Mouse (Mus musculus): ENCODE results near the gene Sdr39u1.
A peak's percentile ranks its signal among the peaks of the same experiment; 100 is the strongest.

Gene Sdr39u1

GRCm38 (mm10) chr14:55899701-55900413 is at the start of gene Sdr39u1:
Sdr39u1 (minus strand) TSS chr14:55900293.
- DNase-seq, result peak; percentile 90 to 92

DNA sequence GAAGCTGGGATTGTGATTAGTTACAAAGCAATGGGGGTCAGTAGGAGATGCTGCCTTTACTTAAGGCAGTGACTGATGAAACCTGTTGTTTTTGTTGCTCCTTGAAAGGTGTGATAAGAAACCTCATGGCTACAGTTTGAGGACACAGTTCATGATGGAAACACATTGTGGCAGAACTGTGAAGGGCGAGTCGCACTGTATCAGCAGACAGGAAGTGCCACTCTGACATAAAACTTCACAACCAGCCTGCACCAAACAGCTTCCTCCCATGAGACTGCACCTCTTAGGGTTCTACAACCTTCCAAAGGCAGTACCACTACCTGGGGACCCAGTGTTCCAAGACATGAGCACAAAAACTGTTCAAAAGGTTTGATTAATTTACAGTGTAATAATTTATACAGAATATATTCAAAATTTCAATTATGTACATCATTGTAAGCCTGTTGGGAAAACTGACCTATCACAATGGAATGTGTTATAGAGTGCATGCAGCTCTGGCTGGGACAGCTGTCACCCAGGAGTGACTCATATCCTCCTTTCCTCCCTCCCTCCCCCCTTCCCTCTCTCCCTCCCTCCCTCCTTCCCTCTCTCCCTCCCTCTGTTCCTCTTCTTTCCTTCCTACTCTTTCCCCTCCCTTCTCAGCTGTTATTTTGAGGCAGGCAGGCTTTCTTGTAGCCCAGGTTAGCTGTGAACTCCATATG is 46.3 kb upstream of the Sdr39u1 start:
- DNase-seq, result no peak

- no peak for DNase-seq
These were observed 44.5 kb upstream of the Sdr39u1 start, which contains the start of gene Cma1 for GRCm38 (mm10) chr14:55944575-55944974. Cma1 (minus strand) TSS chr14:55944675.

DNA sequence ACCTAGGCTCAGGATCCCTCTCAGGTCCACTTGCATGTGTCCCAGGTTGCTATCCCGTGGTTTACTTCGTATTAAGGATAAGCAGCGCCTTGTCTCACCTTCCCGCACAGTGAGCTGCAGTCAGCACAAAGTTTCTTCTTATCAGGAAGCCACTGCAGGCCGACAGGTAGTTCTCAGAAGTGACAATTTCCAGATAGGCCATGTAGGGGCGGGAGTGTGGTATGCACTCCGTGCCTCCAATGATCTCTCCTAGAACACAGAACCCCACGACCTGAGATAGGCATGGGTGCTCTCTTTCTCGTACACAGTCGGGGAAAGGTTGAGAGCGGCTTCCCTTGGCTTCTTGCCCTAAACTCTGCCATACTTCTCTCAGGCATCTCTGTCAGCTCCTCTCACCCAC is 43.5 kb upstream of the Sdr39u1 start:
- DNase-seq, result no peak

DNA sequence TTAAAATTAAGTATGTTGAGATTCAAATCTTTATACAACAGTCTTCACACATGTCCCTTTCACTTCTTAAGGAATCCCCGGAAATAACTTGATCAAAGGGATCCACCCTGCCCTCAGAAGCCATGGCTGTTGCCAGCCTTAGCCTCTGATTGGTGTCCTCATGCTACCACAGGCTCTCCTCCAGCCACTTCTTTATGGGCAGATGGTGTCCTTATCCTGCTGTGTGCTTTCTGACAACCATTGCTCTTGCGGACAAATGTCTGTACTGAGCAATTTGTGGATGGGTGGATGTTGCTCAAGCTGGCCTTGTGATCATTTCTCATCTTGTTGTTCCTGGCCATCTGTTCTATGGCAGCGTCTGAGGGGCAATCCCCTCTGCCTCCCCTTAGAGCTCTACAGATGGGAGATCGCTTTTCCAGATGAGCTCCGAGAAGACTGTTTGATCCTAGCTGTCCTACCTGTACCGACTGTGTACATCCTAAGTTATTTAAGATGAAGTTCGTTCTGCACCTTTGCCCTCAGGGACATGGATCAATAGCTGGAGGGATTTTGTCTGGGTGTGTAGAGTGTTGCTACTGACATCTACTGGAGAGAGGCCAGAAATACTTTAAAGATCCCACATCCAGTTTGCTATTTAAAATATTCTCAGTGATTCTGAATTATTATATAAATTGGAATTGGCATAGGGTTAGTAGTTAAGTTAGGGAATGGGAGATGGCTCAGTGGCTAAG is 40.1 kb upstream of the Sdr39u1 start:
- DNase-seq, result no peak

GRCm38 (mm10) chr14:55933586-55933985 is 33.5 kb upstream of the Sdr39u1 start:
- peak; percentile 85 to 92 for DNase-seq

DNA sequence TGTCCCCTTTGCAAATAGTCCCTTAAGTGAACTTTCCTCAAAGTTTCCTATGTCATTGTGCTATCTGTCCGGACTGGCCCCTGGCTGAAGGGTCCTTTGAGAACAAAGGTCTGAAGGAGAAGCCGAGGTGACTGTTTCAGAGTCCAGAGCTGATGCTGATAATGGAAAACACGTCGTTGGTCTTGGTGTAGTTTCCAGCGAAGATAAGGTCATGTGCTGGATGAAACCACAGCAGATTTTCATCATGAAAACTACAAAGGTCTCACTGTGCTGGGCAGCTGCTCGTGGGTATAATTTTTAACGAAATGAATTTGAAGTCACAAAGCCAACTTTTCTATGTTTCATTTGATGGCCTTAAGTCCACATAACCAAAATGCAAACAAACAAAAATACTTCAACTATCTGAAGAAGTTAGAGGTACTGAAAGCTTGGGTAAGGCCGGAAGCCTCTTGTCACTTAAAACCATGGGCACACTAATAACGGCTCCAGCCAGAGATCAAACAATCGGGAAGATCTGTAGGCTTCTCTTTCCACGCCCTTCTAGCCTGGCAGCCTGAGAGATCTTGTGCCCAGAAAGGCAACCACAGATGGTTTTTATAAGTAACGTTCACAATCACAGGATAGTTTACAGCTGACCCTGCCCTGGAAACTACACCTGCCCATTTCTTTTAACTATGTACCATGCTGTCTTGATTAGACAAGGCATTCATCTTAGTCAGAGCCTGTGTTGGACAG is 29.3 kb upstream of the Sdr39u1 start:
- DNase-seq, result no peak

GRCm38 (mm10) chr14:55926847-55927246 is 26.8 kb upstream of the Sdr39u1 start:
- DNase-seq, result no peak

DNA sequence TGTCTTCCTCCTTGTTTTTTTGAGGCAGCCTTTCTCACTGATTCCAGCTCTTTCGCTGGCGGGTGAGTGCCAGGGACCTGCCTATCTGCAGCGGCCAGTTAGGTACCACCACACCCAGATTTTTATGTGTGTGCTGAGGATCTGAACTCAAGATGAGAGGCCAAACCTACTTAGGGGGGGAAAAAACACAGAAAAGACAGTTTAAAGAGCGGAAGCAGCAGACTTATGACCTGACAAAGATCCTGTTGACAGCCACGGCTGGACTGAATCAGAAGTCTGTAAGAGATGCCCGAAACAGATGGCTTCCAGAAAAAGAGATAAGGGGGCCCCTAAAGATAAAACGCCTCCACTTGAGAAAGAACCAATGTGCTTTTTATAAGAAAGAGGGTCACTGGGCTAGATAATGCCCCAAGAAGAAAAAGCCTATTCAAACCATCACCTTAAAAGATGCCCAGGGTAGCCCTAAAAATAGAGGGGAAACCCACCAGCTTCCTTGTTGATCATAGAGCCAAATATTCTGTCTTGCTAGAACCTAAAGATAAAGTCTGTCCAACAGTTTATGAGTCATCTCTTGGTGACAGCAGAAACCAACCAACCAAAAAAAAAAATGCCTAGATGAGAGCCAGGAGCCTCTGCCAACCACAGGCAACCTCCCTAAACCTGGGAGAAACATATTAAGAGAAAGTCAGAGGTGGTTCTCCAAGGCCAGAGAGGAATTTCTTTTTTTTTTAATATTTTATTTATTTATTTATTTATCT is 22.6 kb upstream of the Sdr39u1 start:
- no peak for DNase-seq

DNA sequence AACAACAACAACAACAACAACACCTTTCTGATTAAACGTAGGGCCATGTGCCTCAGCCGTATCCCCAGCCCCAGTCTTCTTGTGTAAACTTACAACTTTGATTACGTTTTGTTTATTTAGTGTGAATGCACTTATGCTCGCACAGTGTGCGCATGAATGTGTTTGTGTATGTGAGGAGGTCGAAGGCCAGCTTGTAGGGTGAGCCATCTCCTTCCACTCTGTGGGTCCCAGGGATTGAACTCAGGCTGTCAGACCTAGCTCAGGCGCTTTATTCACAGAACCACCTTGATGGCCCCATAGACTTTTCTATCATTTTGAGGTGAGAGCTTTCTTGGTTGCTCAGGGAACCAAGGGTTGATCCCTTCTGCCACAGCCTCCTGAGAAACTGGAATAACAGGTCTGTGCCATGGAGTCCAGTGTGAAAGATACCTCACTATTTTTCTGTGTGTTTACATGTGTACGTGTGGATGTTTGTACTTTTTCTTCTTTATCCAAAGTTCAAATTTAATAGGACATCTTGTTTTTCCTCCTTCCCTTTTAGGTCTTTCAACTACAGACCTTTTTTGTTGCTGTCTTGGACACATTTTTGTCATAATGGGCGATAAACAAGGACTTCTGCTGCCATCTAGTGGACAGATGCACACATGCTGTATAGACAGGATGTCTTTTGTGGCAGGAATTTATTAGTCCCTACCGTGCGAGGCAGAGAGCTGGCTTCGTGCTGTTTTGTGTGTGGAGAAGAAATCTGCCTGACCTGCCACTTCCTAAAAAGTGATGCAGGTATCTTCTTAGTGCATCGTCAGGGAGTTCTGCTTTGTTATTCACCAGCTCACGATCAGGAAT is 18.4 kb upstream of the Sdr39u1 start:
- peak in 1 of 2 experiments; percentile 78 for DNase-seq

GRCm38 (mm10) chr14:55913406-55913805 is 13.3 kb upstream of the Sdr39u1 start:
- DNase-seq, result no peak

DNA sequence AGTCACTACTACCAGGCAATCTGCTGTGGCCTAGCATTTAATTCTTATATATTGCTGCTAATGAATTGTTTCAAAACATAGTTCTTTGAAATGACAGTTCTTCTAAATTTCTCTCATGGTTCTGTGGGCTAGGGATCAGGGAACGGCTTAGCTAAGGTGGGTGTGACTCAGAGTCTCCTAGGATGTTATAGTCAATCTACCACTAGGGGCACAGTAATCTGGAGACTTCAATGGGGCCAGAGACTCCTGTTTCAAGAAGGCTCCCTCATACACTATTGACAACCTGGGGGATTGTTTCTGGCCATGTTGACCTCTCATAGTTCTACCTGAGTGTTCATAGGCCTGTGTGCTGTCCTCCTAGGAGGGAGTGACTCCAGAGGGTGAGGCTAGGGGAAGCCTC is 5.4 kb upstream of the Sdr39u1 start:
- DNase-seq, result no peak

GRCm38 (mm10) chr14:55900414-55900755 is 292 bp upstream of the Sdr39u1 start:
- DNase-seq, result no peak

- DNase-seq, result no peak
These were observed 1.1 kb downstream of the Sdr39u1 start for GRCm38 (mm10) chr14:55898947-55899346.

GRCm38 (mm10) chr14:55897671-55898070 is 2.4 kb downstream of the Sdr39u1 start:
- DNase-seq, result no peak

DNA sequence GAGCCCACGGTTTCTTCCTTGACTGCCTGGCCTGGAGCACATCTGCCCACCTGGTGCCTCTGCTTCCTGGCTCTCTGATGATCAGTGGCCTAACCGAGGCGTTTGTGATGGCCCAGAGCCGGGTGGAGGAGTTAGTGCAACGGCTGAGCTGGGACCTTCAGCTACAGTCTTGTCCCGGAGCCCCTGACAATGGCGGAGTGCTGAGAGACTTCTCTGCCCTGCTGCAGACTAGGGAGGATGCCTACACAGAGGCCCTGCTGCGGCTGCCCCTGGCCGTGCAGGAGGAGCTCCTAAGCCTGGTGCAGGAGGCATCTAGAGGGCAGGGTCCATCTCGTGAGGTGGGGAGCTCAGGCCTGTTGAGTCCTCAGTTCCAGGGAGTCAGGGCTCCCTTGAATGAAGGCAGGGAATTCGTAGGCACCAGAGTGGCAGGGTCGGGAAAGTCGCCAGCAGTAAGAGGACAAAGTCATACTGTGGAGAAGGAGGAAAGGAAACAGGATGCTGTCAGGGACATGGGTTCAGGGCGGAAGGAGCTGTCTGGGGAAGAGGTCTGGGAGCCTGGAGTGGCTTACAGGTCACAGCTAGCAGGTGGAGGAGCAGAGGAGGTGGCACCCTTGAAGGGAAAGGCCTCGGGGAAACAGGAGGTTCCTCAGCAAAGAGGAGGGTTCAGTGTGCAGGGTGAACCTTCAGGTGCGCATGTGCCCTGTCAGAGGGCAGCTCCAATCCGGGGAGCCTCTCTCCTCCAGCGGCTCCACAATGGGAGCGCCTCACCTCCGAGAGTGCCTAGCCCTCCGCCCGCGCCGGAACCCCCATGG is 13.3 kb downstream of the Sdr39u1 start:
- DNase-seq, result no peak

- DNase-seq, result peak; percentile 70 to 73
These were observed 14.3 kb downstream of the Sdr39u1 start for GRCm38 (mm10) chr14:55885791-55886271.

DNA sequence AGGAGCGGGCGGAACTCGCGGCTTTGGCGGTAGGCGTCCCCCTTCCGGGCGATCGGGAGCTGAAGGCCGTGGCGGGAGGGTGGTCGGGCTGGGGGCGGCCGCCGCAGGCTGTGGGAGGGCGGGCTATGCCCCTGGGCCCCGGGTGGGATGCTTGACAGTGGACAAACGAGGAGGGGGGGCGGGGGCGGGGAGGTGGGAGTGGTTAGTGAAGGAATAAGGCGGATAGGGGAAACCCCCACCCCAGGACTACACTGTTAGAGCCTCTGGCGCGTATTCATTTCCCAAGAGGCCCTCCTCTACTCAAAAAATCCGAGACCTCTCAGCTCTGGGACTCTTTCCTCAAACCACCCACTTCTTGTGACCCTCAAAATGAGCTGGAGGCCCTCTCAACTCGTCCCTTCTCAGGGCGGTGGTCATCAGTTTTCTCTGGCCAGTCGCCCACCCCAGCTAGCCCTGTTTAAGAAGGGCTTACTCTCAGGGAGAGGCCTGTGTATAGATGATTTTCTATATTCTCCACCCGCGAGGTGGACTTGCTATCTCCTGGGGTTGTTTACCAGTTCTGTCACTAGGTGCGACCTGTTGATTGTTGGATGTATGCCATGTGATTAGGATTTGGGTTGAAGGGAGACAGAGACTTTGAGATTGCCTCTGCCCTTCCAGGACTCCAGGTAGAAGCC is 14.8 kb downstream of the Sdr39u1 start:
- no peak for DNase-seq

GRCm38 (mm10) chr14:55884713-55885113 is 15.4 kb downstream of the Sdr39u1 start, which contains the start of gene Khnyn:
Khnyn (plus strand) TSS chr14:55884947.
- DNase-seq, result peak; percentile 94 to 98

DNA sequence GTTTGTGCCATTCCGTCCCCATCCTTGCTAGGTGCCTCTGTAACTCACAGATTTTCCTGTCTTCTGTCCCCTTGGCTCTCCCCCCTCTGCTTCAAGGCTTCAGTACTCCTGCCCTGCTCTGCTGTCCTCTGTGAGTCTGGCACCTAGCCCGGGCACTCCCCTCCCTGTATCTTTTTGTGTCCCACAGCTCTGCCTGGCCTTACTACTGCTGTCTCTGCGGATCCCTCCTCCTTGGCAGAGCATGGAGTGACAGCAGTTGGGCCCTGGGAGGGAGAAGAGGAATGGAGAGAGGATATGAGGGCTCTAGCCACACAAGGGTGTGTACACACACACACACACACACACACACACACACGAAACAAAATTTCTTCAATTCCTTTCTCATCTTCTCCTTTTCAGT is 15.9 kb downstream of the Sdr39u1 start, which contains the start of gene Cbln3:
Cbln3 (minus strand) TSS at position 227 of the 400 bp plus-strand sequence.
- peak; percentile 69 to 88 for DNase-seq

Measured in lung, postnatal 4 days (tissue).